Mouse (Mus musculus): ENCODE measurements around the gene Fbxw9. TPM values are rescaled to one million over a fixed set of nuclear protein-coding genes. Genes with fewer than 3 reads are reported as not detected.

Fbxw9 gene
- polyA plus RNA-seq (2012; rRNA removed), result 36.4 and 52.5 TPM in 2 replicates

DNA sequence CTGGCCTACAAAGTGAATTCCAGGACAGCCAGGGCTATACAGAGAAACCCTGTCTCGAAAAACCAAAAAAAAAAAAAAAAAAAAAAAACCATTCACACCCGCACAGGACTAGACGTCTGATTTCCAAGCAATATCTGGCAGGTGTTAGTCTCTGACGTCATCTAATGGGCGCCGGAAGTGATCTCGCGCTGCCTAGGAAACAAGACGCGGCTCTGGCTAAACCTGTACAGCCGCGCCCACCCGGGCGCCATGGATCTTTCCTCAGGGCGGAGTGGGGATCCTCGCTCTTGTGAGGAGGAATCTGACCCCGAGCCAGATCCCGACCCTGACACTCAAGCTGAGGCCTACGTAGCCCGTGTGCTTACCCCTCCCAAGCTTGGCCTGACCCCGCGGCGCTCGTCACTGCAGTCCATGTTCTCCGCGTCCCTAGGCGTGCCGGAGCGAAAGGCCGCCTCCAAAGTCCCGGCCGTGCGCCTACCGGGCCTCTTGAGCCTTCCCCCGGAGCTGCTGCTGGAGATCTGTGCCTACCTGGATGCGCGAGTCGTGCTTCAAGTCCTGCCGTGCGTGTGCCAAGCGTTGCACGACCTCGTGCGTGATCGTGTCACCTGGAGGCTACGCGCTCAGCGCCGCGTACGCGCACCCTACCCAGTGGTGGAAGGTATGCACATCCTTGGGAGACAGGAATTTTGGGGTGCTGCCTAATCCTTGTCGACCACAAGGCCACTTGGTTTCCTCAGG, at the start of gene Fbxw9:
Gene Fbxw9, plus strand, starts transcription at position 177 of the 738 bp plus-strand sequence.
- peaks cover 16% of the 10 kb centered on the region for H3K36me3 ChIP-seq (ENCODE audit: control insufficient read depth, insufficient read depth, low read length)
- WGBS, result under 1% methylated on average over 53 of the region's 53 CpGs
- peak within 1 kb of the TSS; percentile 97 for H3K4me3 ChIP-seq (ENCODE audit: low read depth, low read length)
- H3K4me1 ChIP-seq (ENCODE audit: control insufficient read depth, insufficient read depth, insufficient read length, low read length), result peaks cover 10% of the 10 kb centered on the region
- H3K27me3 ChIP-seq (ENCODE audit: control insufficient read depth, insufficient read depth, low read length), result no peaks in the 10 kb centered on the region
- H3K27ac ChIP-seq (ENCODE audit: insufficient read depth, low read depth, low read length), result peak within 1 kb of the TSS; percentile 8; the same call in 1 of the 2 replicates
- TF ChIP-seq CTCF (IDR thresholded peaks at IDR 0.05; ENCODE audit: extremely low read depth, insufficient read length, insufficient replicate concordance, low read depth, low read length) (no peak), POLR2A (IDR thresholded peaks at IDR 0.05; ENCODE audit: low read depth, low read length) (no peak)

DNA sequence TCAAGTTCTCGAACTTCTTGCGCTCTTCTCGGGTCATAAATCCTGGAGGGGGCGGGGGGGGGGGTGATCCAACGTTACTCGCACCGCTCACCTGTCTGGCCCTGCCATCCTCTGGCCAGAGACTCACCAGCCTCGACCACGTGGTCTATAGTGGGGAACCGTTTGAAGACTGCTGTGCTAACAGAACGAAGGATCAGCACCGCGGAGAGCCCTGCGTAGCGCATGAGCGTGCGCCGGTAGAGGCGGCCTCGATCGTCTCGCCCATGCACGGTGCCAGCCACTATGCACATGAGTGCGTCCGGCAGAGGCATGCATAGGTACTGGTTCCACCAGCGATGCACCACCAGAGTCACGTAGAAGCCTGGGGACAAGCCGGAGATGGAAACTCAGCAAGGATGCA, 48.6 kb upstream of the Fbxw9 start:
- H3K4me1 ChIP-seq (ENCODE audit: control insufficient read depth, insufficient read depth, insufficient read length, low read length), result peaks cover 3% of the 10 kb centered on the region; the same call in 1 of the 2 replicates
- H3K4me3 ChIP-seq (ENCODE audit: low read depth, low read length), result no peak overlapping the region
- peaks cover 16% of the 10 kb centered on the region for H3K27me3 ChIP-seq (ENCODE audit: control insufficient read depth, insufficient read depth, low read length)
- H3K27ac ChIP-seq (ENCODE audit: insufficient read depth, low read depth, low read length), result no peak overlapping the region
- H3K36me3 ChIP-seq (ENCODE audit: control insufficient read depth, insufficient read depth, low read length), result no peaks in the 10 kb centered on the region
- no peak for TF ChIP-seq CTCF (IDR thresholded peaks at IDR 0.05; ENCODE audit: extremely low read depth, insufficient read length, insufficient replicate concordance, low read depth, low read length)
- TF ChIP-seq POLR2A (IDR thresholded peaks at IDR 0.05; ENCODE audit: low read depth, low read length), result no peak
- 10% methylated on average over 28 of the region's 28 CpGs for WGBS

DNA sequence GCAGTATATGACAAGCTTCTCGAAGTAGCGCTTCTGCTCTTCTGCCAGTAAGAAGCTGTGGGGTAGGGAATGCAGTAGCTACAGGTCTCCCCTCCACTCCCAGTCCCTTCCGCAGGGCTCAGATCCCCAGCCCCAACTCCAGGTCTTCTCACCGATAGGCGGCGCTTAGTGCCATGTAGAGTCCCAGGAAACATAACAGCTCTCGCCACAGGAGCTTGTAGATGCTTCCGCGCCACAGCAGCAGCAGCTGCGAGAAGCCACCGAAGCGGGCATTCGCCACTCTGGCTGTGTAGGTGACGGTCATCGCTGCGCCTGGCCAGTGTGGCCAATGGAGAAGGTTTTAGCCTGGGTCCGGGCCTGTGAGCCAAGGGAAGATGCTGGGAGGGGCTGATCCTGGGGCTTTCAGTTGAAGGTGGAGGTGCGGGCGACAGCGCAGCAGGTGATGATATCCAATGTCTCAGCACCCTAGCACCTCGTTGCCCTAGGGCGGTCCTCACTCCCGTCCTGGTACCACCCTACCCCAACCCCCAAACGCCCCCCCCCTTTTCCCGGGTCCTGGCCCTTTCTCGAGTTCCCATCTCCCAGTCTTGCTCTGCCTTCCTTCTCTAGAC, 46.5 kb upstream of the Fbxw9 start:
- no peak overlapping the region for H3K27ac ChIP-seq (ENCODE audit: insufficient read depth, low read depth, low read length)
- H3K4me3 ChIP-seq (ENCODE audit: low read depth, low read length), result peak overlapping the region; percentile 54
- WGBS, result 6% methylated on average over 26 of the region's 26 CpGs
- H3K4me1 ChIP-seq (ENCODE audit: control insufficient read depth, insufficient read depth, insufficient read length, low read length), result peaks cover 3% of the 10 kb centered on the region; the same call in 1 of the 2 replicates
- H3K27me3 ChIP-seq (ENCODE audit: control insufficient read depth, insufficient read depth, low read length), result peaks cover 16% of the 10 kb centered on the region
- TF ChIP-seq CTCF (IDR thresholded peaks at IDR 0.05; ENCODE audit: extremely low read depth, insufficient read length, insufficient replicate concordance, low read depth, low read length) (peak; percentile 58; the same call in 1 of the 2 replicates), POLR2A (IDR thresholded peaks at IDR 0.05; ENCODE audit: low read depth, low read length) (no peak)
- H3K36me3 ChIP-seq (ENCODE audit: control insufficient read depth, insufficient read depth, low read length), result peaks cover 2% of the 10 kb centered on the region

DNA sequence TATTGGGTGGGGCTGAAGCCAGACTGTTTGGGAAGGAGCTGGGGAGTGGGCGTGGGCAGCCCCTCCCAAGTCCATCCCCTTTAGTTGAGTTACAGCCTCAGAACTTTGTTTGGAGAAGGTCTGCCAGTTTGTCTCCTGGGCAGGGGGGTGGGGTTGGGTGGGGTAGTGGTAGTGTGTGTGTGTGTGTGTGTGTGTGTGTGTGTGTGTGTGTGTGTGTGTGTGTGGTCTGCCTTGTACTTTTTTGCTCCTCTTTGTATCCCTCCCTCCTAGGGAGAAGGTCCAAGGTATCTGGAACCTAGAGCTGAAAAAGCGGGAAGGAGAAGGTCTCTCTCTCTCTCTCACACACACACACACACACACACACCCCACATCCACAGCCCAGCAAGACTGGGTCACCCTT, 45.4 kb upstream of the Fbxw9 start, which contains the start of gene Best2:
Gene Best2, minus strand, starts transcription at position 101 of the 400 bp plus-strand sequence.
- no peak within 1 kb of the TSS for H3K27ac ChIP-seq (ENCODE audit: insufficient read depth, low read depth, low read length)
- peaks cover 3% of the 10 kb centered on the region; the same call in 1 of the 2 replicates for H3K4me1 ChIP-seq (ENCODE audit: control insufficient read depth, insufficient read depth, insufficient read length, low read length)
- TF ChIP-seq POLR2A (IDR thresholded peaks at IDR 0.05; ENCODE audit: low read depth, low read length), result no peak
- TF ChIP-seq CTCF (IDR thresholded peaks at IDR 0.05; ENCODE audit: extremely low read depth, insufficient read length, insufficient replicate concordance, low read depth, low read length), result no peak
- WGBS, result 63% methylated on average over 2 of the region's 2 CpGs
- H3K36me3 ChIP-seq (ENCODE audit: control insufficient read depth, insufficient read depth, low read length), result peaks cover 12% of the 10 kb centered on the region
- H3K4me3 ChIP-seq (ENCODE audit: low read depth, low read length), result peak within 1 kb of the TSS; percentile 54
- H3K27me3 ChIP-seq (ENCODE audit: control insufficient read depth, insufficient read depth, low read length), result peaks cover 16% of the 10 kb centered on the region

DNA sequence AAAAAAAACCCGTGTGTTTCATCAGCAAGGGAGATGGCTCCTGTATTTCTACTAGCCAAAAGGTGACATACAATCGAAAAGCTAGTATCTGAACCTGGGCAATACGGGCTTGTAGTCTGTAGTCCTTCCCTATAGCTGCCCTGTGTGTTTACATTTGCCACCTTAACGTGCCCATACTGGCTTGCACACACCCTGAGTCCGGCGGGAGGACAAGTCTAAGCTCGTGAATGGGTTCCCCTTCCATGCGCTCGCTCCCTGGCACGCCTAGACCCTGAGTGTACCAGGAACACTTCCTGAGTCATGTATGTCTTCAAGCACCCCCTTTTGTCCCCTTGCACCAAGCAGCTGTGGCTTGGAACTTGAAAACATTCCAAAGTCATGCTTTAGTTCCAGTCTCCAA, 43.1 kb upstream of the Fbxw9 start:
- WGBS, result 50% methylated on average over 10 of the region's 10 CpGs
- no peak for TF ChIP-seq CTCF (IDR thresholded peaks at IDR 0.05; ENCODE audit: extremely low read depth, insufficient read length, insufficient replicate concordance, low read depth, low read length)
- TF ChIP-seq POLR2A (IDR thresholded peaks at IDR 0.05; ENCODE audit: low read depth, low read length), result no peak
- Histone ChIP-seq H3K4me1 (ENCODE audit: control insufficient read depth, insufficient read depth, insufficient read length, low read length) (peaks cover 3% of the 10 kb centered on the region; the same call in 1 of the 2 replicates), H3K4me3 (ENCODE audit: low read depth, low read length) (no peak overlapping the region), H3K27me3 (ENCODE audit: control insufficient read depth, insufficient read depth, low read length) (peaks cover 10% of the 10 kb centered on the region), H3K27ac (ENCODE audit: insufficient read depth, low read depth, low read length) (no peak overlapping the region), H3K36me3 (ENCODE audit: control insufficient read depth, insufficient read depth, low read length) (peaks cover 31% of the 10 kb centered on the region)

DNA sequence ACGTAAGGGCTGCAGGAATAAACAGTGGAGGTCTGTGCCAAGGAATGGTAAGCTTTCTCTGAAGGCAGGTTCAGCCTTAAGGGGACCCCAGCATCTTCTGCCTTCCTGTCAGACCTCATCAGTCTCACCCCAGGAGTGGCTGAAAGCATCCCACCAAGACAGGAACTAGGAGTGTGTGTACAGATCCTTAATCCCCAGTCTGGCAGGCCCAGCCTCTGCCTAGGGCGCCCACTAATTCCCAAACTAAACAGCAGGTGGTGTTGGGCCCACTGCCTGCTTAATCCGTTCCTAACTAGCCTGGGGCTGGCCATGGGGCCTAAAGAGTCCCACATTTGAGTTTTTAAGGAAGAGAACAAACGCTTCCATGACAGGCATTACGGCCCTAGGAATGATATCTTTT, 42.6 kb upstream of the Fbxw9 start:
- no peak overlapping the region for H3K4me3 ChIP-seq (ENCODE audit: low read depth, low read length)
- TF ChIP-seq POLR2A (IDR thresholded peaks at IDR 0.05; ENCODE audit: low read depth, low read length) (no peak), CTCF (IDR thresholded peaks at IDR 0.05; ENCODE audit: extremely low read depth, insufficient read length, insufficient replicate concordance, low read depth, low read length) (no peak)
- WGBS, result 71% methylated on average over 5 of the region's 5 CpGs
- H3K4me1 ChIP-seq (ENCODE audit: control insufficient read depth, insufficient read depth, insufficient read length, low read length), result peaks cover 3% of the 10 kb centered on the region; the same call in 1 of the 2 replicates
- peaks cover 10% of the 10 kb centered on the region; the same call in 1 of the 2 replicates for H3K27me3 ChIP-seq (ENCODE audit: control insufficient read depth, insufficient read depth, low read length)
- H3K36me3 ChIP-seq (ENCODE audit: control insufficient read depth, insufficient read depth, low read length), result peaks cover 32% of the 10 kb centered on the region
- no peak overlapping the region for H3K27ac ChIP-seq (ENCODE audit: insufficient read depth, low read depth, low read length)

DNA sequence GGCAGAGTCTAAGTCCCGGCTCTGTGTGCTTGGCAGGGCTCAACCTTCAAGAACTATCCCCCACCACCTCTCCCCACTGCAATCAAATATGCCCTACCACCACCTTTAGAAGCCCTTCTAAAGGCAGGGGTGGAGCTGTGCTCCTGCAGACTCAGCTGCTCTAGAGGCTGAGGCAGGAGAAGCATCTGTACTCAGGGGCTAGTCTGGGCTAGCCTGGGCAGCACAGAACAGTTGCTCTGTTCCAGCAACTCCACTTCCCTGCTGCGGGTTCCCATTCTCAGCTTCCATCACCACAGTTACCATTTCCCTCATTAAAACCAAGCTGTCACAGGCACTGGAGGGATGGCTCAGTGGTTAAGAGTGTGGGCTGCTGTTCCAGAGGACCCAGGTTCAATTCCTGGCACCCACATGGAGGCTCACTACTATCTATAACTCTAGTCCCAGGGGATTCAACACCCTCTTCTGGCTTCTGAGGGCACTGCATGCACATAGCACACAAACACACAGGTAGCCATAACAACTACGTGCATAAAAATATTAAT, 38.3 kb upstream of the Fbxw9 start:
- TF ChIP-seq POLR2A (IDR thresholded peaks at IDR 0.05; ENCODE audit: low read depth, low read length) (no peak), CTCF (IDR thresholded peaks at IDR 0.05; ENCODE audit: extremely low read depth, insufficient read length, insufficient replicate concordance, low read depth, low read length) (no peak)
- Histone ChIP-seq H3K27me3 (ENCODE audit: control insufficient read depth, insufficient read depth, low read length) (no peaks in the 10 kb centered on the region), H3K4me1 (ENCODE audit: control insufficient read depth, insufficient read depth, insufficient read length, low read length) (peaks cover 11% of the 10 kb centered on the region; the same call in 1 of the 2 replicates), H3K36me3 (ENCODE audit: control insufficient read depth, insufficient read depth, low read length) (peaks cover 34% of the 10 kb centered on the region), H3K27ac (ENCODE audit: insufficient read depth, low read depth, low read length) (no peak overlapping the region), H3K4me3 (ENCODE audit: low read depth, low read length) (no peak overlapping the region)
- WGBS, result 95% methylated on average over 3 of the region's 3 CpGs

All from small intestine, adult 2 months (tissue).